Mouse (Mus musculus): ENCODE measurements around the gene Fignl1. TPM values are rescaled to one million over a fixed set of nuclear protein-coding genes. Genes with fewer than 3 reads are reported as not detected.
A peak's percentile ranks its signal among the peaks of the same experiment; 100 is the strongest.

The Fignl1 gene
- polyA plus RNA-seq, 1 experiment from 2014 or later: 51.5 TPM

- ATAC-seq: peak; percentile 88
- peaks cover 45% of the 10 kb centered on the region for H3K4me1 ChIP-seq
- no peaks in the 10 kb centered on the region for H3K9me3 ChIP-seq (replicated peaks)
- WGBS: 6% methylated on average over 16 of the region's 16 CpGs
- H3K4me2 ChIP-seq: peak overlapping the region; percentile 45
- H3K27ac ChIP-seq: peak overlapping the region; percentile 73
- H3K4me3 ChIP-seq: no peak overlapping the region
- peak overlapping the region; percentile 10 for H3K9ac ChIP-seq
- no peaks in the 10 kb centered on the region for H3K27me3 ChIP-seq
- H3K36me3 ChIP-seq (ENCODE audit: poor library complexity, severe bottlenecking): no peaks in the 10 kb centered on the region
These were observed 12.7 kb upstream of the Fignl1 start for GRCm38 (mm10) chr11:11821387-11821975.

GRCm38 (mm10) chr11:11820737-11821136, 12.0 kb upstream of the Fignl1 start:
- no peaks in the 10 kb centered on the region for H3K36me3 ChIP-seq (ENCODE audit: poor library complexity, severe bottlenecking)
- 82% methylated on average over 3 of the region's 3 CpGs for WGBS
- no peaks in the 10 kb centered on the region for H3K9me3 ChIP-seq (replicated peaks)
- no peak overlapping the region for H3K9ac ChIP-seq
- H3K4me2 ChIP-seq: no peak overlapping the region
- H3K4me1 ChIP-seq: peaks cover 45% of the 10 kb centered on the region
- H3K27ac ChIP-seq: peak overlapping the region; percentile 54; the same call in 1 of the 2 replicates
- H3K27me3 ChIP-seq: no peaks in the 10 kb centered on the region
- peak; percentile 2; the same call in 1 of the 2 replicates for ATAC-seq
- no peak overlapping the region for H3K4me3 ChIP-seq

GRCm38 (mm10) chr11:11820251-11820650, 11.5 kb upstream of the Fignl1 start:
- Histone ChIP-seq H3K4me1 (peaks cover 43% of the 10 kb centered on the region), H3K27ac (no peak overlapping the region), H3K4me2 (no peak overlapping the region), H3K27me3 (no peaks in the 10 kb centered on the region), H3K4me3 (no peak overlapping the region), H3K9ac (no peak overlapping the region), H3K9me3 (replicated peaks) (no peaks in the 10 kb centered on the region), H3K36me3 (ENCODE audit: poor library complexity, severe bottlenecking) (no peaks in the 10 kb centered on the region)
- ATAC-seq: peak; percentile 71
- 7% methylated on average over 2 of the region's 2 CpGs for WGBS

GRCm38 (mm10) chr11:11819206-11819605, 10.4 kb upstream of the Fignl1 start:
- Histone ChIP-seq H3K27ac (no peak overlapping the region), H3K9ac (no peak overlapping the region), H3K4me3 (no peak overlapping the region), H3K4me1 (peaks cover 33% of the 10 kb centered on the region), H3K9me3 (replicated peaks) (no peaks in the 10 kb centered on the region), H3K4me2 (no peak overlapping the region), H3K27me3 (no peaks in the 10 kb centered on the region), H3K36me3 (ENCODE audit: poor library complexity, severe bottlenecking) (no peaks in the 10 kb centered on the region)
- WGBS: 91% methylated on average over 5 of the region's 5 CpGs
- no peak for ATAC-seq

- H3K4me3 ChIP-seq: no peak overlapping the region
- H3K9me3 ChIP-seq (replicated peaks): no peaks in the 10 kb centered on the region
- no peaks in the 10 kb centered on the region for H3K36me3 ChIP-seq (ENCODE audit: poor library complexity, severe bottlenecking)
These were observed 10.0 kb upstream of the Fignl1 start for GRCm38 (mm10) chr11:11818797-11819196.

GRCm38 (mm10) chr11:11815737-11816136, 7.0 kb upstream of the Fignl1 start:
- Histone ChIP-seq H3K27ac (no peak overlapping the region), H3K4me2 (no peak overlapping the region), H3K4me3 (no peak overlapping the region), H3K36me3 (ENCODE audit: poor library complexity, severe bottlenecking) (no peaks in the 10 kb centered on the region), H3K27me3 (no peaks in the 10 kb centered on the region), H3K9me3 (replicated peaks) (no peaks in the 10 kb centered on the region), H3K4me1 (peaks cover 3% of the 10 kb centered on the region), H3K9ac (no peak overlapping the region)
- WGBS: 57% methylated on average over 3 of the region's 3 CpGs
- no peak for ATAC-seq

More at GRCm38 (mm10) chr11:11818797-11819196, 10.0 kb upstream of the Fignl1 start:
- Histone ChIP-seq H3K9ac (no peak overlapping the region), H3K27me3 (no peaks in the 10 kb centered on the region), H3K4me2 (no peak overlapping the region), H3K27ac (no peak overlapping the region), H3K4me1 (peaks cover 29% of the 10 kb centered on the region)
- 92% methylated on average over 6 of the region's 6 CpGs for WGBS
- ATAC-seq: no peak

- peak; percentile 20; the same call in 1 of the 2 replicates for ATAC-seq
- Histone ChIP-seq H3K4me1 (peaks cover 12% of the 10 kb centered on the region), H3K4me3 (peak overlapping the region; percentile 12; the same call in 1 of the 2 replicates), H3K4me2 (peak overlapping the region; percentile 44), H3K9me3 (replicated peaks) (no peaks in the 10 kb centered on the region), H3K27ac (no peak overlapping the region), H3K36me3 (ENCODE audit: poor library complexity, severe bottlenecking) (no peaks in the 10 kb centered on the region), H3K9ac (peak overlapping the region; percentile 34; the same call in 1 of the 2 replicates), H3K27me3 (no peaks in the 10 kb centered on the region)
- WGBS: 23% methylated on average over 9 of the region's 9 CpGs
These were observed 3.2 kb upstream of the Fignl1 start for GRCm38 (mm10) chr11:11811906-11812480.

- Histone ChIP-seq H3K4me2 (peak overlapping the region; percentile 78), H3K36me3 (ENCODE audit: poor library complexity, severe bottlenecking) (0 out of 2 replicates have a peak, but pooled peaks cover 3% of the 10 kb centered on the region), H3K4me3 (peak overlapping the region; percentile 66), H3K9ac (peak overlapping the region; percentile 86), H3K27me3 (no peaks in the 10 kb centered on the region), H3K4me1 (peaks cover 12% of the 10 kb centered on the region), H3K9me3 (replicated peaks) (no peaks in the 10 kb centered on the region), H3K27ac (peak overlapping the region; percentile 97)
- 2% methylated on average over 11 of the region's 11 CpGs for WGBS
- peak; percentile 20 for ATAC-seq
These were observed 828 bp upstream of the Fignl1 start for GRCm38 (mm10) chr11:11809404-11810175.

- 9% methylated on average over 25 of the region's 25 CpGs for WGBS
- Histone ChIP-seq H3K36me3 (ENCODE audit: poor library complexity, severe bottlenecking) (peaks cover 15% of the 10 kb centered on the region; the same call in 1 of the 2 replicates), H3K9ac (peak overlapping the region; percentile 86), H3K4me1 (peaks cover 12% of the 10 kb centered on the region), H3K4me2 (peak overlapping the region; percentile 78), H3K27ac (peak overlapping the region; percentile 97), H3K4me3 (peak overlapping the region; percentile 66), H3K27me3 (no peaks in the 10 kb centered on the region), H3K9me3 (replicated peaks) (no peaks in the 10 kb centered on the region)
- ATAC-seq: no peak
These were observed 535 bp downstream of the Fignl1 start for GRCm38 (mm10) chr11:11808035-11808819.

- Histone ChIP-seq H3K9ac (no peak overlapping the region), H3K36me3 (ENCODE audit: poor library complexity, severe bottlenecking) (peaks cover 35% of the 10 kb centered on the region), H3K4me1 (peaks cover 12% of the 10 kb centered on the region), H3K9me3 (replicated peaks) (no peaks in the 10 kb centered on the region), H3K4me3 (no peak overlapping the region), H3K27me3 (no peaks in the 10 kb centered on the region), H3K4me2 (no peak overlapping the region), H3K27ac (no peak overlapping the region)
- WGBS: 94% methylated on average over 4 of the region's 4 CpGs
- ATAC-seq: no peak
These were observed 2.8 kb downstream of the Fignl1 start for GRCm38 (mm10) chr11:11805951-11806350.

GRCm38 (mm10) chr11:11804421-11804820, 4.3 kb downstream of the Fignl1 start:
- no peak overlapping the region for H3K9ac ChIP-seq
- ATAC-seq: no peak
- peaks cover 40% of the 10 kb centered on the region for H3K36me3 ChIP-seq (ENCODE audit: poor library complexity, severe bottlenecking)
- H3K4me1 ChIP-seq: peaks cover 8% of the 10 kb centered on the region
- no peaks in the 10 kb centered on the region for H3K27me3 ChIP-seq
- WGBS: 86% methylated on average over 5 of the region's 5 CpGs
- H3K4me2 ChIP-seq: no peak overlapping the region
- H3K4me3 ChIP-seq: no peak overlapping the region
- no peak overlapping the region for H3K27ac ChIP-seq
- H3K9me3 ChIP-seq (replicated peaks): no peaks in the 10 kb centered on the region

All from forebrain, embryonic 13.5 days (tissue).